Mouse (Mus musculus) embryonic facial prominence, embryonic 12.5 days (tissue): ENCODE measurements around the gene Cdh12. TPM values are rescaled to one million over a fixed set of nuclear protein-coding genes. Genes with fewer than 3 reads are reported as not detected.
"Not testable (repeated sequence)": the region's sequence is repeated elsewhere in the genome, so short reads cannot be mapped to it uniquely, and the experiment has no call there.

ENCODE experiments used
- ATAC-seq: fragments of 200-750 bp; cut with Nextera tagmentation; 2 replicates; pipeline ENCODE4 v1.8.0; 2017; ENCODE audit not compliant: insufficient number of reproducible peaks, insufficient read depth, low FRiP score, low TSS enrichment
- H3K27ac ChIP-seq: fragments of 300-500 bp; sonication (generic); 2 replicates; pipeline ENCODE4 v1.5.1; 2016; ENCODE audit warnings: mild to moderate bottlenecking
- H3K27me3 ChIP-seq: fragments of 300-500 bp; sonication (generic); 2 replicates; pipeline ENCODE4 v1.6.1; 2016; ENCODE audit warnings: mild to moderate bottlenecking, moderate library complexity
- H3K36me3 ChIP-seq: fragments of 300-500 bp; sonication (generic); 2 replicates; pipeline ENCODE4 v1.6.1; 2016; ENCODE audit warnings: mild to moderate bottlenecking
- H3K4me1 ChIP-seq: fragments of 300-500 bp; sonication (generic); 2 replicates; pipeline ENCODE4 v1.6.1; 2016
- H3K4me2 ChIP-seq: fragments of 300-500 bp; sonication (generic); replicated peaks from 2 replicates; pipeline ENCODE4 v1.6.1; 2016; ENCODE audit warnings: mild to moderate bottlenecking, moderate library complexity
- H3K4me3 ChIP-seq: fragments of 300-500 bp; sonication (generic); 2 replicates; pipeline ENCODE4 v1.5.1; 2016; ENCODE audit warnings: mild to moderate bottlenecking
- H3K9ac ChIP-seq: fragments of 300-500 bp; sonication (generic); 2 replicates; pipeline ENCODE4 v1.6.1; 2016; ENCODE audit warnings: mild to moderate bottlenecking, moderate library complexity
- H3K9me3 ChIP-seq: fragments of 300-500 bp; sonication (generic); 2 replicates; pipeline ENCODE4 v1.6.1; 2016; ENCODE audit warnings: mild to moderate bottlenecking, moderate library complexity
- WGBS: fragments of 180-500 bp; shearing (Covaris S2); methylation state at CpG from one replicate; pipeline ENCODE4 v1.1.7; 2016; 5-methylcytosine and 5-hydroxymethylcytosine counted together
- polyA plus RNA-seq: library from polyadenylated mRNA; unstranded; fragments of >200 nt; fragmentation: Nextera tagmentation; extraction: Ambion mirVana; gene quantifications from 2 replicates; pipeline ENCODE4 v1.2.1, GENCODE M21; 2016

Cdh12 gene
- polyA plus RNA-seq, 1 experiment from 2014 or later: 0.91 TPM

GRCm38 (mm10) chr15:20605751-20606150, 156.7 kb downstream of the Cdh12 start:
- WGBS: 77% methylated on average over 3 of the region's 3 CpGs
- not testable (repeated sequence) for H3K9me3 ChIP-seq, H3K9ac ChIP-seq, H3K4me2 ChIP-seq, H3K4me3 ChIP-seq, H3K4me1 ChIP-seq, ATAC-seq, H3K36me3 ChIP-seq, H3K27me3 ChIP-seq, H3K27ac ChIP-seq

DNA sequence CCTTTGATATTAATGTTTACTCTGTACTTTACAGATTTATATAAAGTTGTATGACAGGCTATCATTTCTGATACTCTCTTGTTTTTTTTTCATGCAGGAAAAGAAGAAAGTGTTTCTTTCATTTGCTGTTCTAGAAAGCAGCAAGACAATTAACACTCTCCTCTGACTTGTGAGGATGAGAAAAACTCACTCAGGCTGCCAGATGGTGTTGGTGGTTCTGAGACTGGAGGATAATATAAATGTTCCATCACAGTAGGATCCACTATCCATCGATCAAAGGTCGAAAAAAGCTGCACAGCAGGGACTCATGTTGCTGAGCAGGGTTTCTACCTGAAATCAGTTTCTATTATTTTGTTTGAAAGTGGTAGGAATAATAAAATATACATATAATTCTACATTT, 185.5 kb downstream of the Cdh12 start:
- 77% methylated on average over 2 of the region's 2 CpGs for WGBS
- no peak overlapping the region for H3K27ac ChIP-seq
- no peak for ATAC-seq
- no peaks in the 10 kb centered on the region for H3K36me3 ChIP-seq
- H3K4me2 ChIP-seq: no peak overlapping the region
- no peaks in the 10 kb centered on the region for H3K9me3 ChIP-seq
- H3K27me3 ChIP-seq: no peaks in the 10 kb centered on the region
- no peak overlapping the region for H3K4me3 ChIP-seq
- no peak overlapping the region for H3K9ac ChIP-seq
- no peaks in the 10 kb centered on the region for H3K4me1 ChIP-seq

DNA sequence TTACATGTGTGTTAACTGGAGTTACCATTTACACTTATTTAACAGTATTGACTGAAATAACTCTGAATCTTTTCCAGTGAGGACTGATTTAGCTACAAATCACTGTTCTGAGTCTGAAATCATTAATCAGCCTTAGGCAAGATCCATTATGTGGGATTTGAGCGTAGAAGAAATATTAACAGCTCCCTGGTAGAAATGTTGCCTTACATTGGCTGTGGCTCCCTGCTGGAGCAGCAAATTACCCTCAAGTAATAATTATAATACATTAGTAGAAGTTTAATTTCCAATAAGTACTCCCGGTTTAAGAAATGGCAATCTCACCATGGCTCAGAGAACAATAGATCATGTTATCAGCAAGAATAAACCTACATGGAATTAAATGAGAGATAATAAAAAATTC, 190.1 kb downstream of the Cdh12 start:
- no peak overlapping the region for H3K27ac ChIP-seq
- H3K4me3 ChIP-seq: no peak overlapping the region
- no peak for ATAC-seq
- H3K4me2 ChIP-seq: no peak overlapping the region
- H3K36me3 ChIP-seq: no peaks in the 10 kb centered on the region
- H3K27me3 ChIP-seq: no peaks in the 10 kb centered on the region
- WGBS: 78% methylated on average over 2 of the region's 2 CpGs
- no peak overlapping the region for H3K9ac ChIP-seq
- H3K4me1 ChIP-seq: no peaks in the 10 kb centered on the region
- no peaks in the 10 kb centered on the region for H3K9me3 ChIP-seq

DNA sequence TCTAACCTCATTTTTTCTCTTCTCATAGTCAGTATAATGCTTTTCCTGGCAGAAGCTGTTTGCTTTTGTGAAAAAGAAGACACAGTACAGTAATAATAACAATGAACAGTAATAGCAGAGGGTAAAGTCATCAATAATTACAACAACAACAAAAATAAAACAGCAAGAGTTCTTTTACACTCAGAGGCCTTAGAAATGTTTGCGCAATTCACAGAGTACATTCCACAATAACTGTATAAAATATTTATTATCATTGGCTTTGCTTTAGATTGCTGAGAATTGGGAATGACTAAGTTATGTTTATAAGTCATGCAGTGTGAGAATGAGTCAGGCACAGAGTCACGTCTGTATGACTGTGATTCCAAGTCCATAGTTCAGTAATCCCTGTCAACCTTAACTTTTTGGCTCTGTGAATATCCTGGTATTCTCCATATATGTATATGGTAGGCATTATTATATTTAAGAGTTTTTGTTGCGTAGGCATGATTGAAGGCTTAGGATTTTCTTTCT, 193.9 kb downstream of the Cdh12 start:
- H3K27ac ChIP-seq: no peak overlapping the region
- no peaks in the 10 kb centered on the region for H3K27me3 ChIP-seq
- no peaks in the 10 kb centered on the region for H3K36me3 ChIP-seq
- no peak for ATAC-seq
- no peaks in the 10 kb centered on the region for H3K4me1 ChIP-seq
- no peak overlapping the region for H3K4me2 ChIP-seq
- H3K4me3 ChIP-seq: no peak overlapping the region
- no peak overlapping the region for H3K9ac ChIP-seq
- 85% methylated on average over 3 of the region's 3 CpGs for WGBS
- no peaks in the 10 kb centered on the region for H3K9me3 ChIP-seq

GRCm38 (mm10) chr15:20660221-20660620, 211.2 kb downstream of the Cdh12 start:
- H3K9me3 ChIP-seq: no peaks in the 10 kb centered on the region
- 80% methylated on average over 2 of the region's 2 CpGs for WGBS
- no peaks in the 10 kb centered on the region for H3K36me3 ChIP-seq
- no peak overlapping the region for H3K9ac ChIP-seq
- no peak for ATAC-seq
- no peaks in the 10 kb centered on the region for H3K27me3 ChIP-seq
- H3K27ac ChIP-seq: no peak overlapping the region
- no peaks in the 10 kb centered on the region for H3K4me1 ChIP-seq
- no peak overlapping the region for H3K4me3 ChIP-seq
- H3K4me2 ChIP-seq: no peak overlapping the region

- Histone ChIP-seq H3K9me3 (no peaks in the 10 kb centered on the region), H3K4me2 (no peak within 1 kb of the TSS), H3K9ac (no peak within 1 kb of the TSS), H3K4me1 (no peaks in the 10 kb centered on the region), H3K36me3 (no peaks in the 10 kb centered on the region), H3K27me3 (no peaks in the 10 kb centered on the region), H3K27ac (no peak within 1 kb of the TSS), H3K4me3 (no peak within 1 kb of the TSS)
- ATAC-seq: no peak
- 91% methylated on average over 10 of the region's 10 CpGs for WGBS
Measured at GRCm38 (mm10) chr15:20666650-20667049, 217.6 kb downstream of the Cdh12 start, which contains the start of gene Acot10. Gene Acot10, minus strand, starts transcription at chr15:20666750.

- Histone ChIP-seq H3K27me3 (no peaks in the 10 kb centered on the region), H3K4me3 (no peak overlapping the region), H3K9ac (no peak overlapping the region), H3K4me1 (no peaks in the 10 kb centered on the region), H3K27ac (no peak overlapping the region), H3K4me2 (no peak overlapping the region), H3K36me3 (no peaks in the 10 kb centered on the region), H3K9me3 (no peaks in the 10 kb centered on the region)
- ATAC-seq: no peak
Measured at GRCm38 (mm10) chr15:20667350-20667749, 218.3 kb downstream of the Cdh12 start.

DNA sequence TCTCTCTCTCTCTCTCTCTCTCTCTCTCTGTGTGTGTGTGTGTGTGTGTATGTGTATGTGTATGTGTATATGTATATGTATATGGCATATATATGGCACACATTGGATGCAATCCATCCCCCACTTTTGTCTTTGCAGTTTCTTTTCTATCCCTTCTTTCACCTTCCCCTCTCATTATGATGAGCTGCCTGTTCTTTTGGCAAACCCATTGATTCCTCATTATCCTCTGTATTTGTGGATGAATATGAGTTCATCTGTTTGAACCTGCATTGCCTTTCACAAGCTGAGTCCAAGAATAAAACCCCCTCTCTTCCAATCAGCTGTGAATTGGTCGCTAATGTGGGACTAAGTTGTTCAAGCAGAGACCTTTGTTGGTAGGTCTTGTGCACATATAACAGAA, 218.9 kb downstream of the Cdh12 start:
- Histone ChIP-seq H3K36me3 (no peaks in the 10 kb centered on the region), H3K27me3 (no peaks in the 10 kb centered on the region), H3K9ac (no peak overlapping the region), H3K4me3 (no peak overlapping the region), H3K27ac (no peak overlapping the region), H3K4me2 (no peak overlapping the region), H3K9me3 (no peaks in the 10 kb centered on the region), H3K4me1 (no peaks in the 10 kb centered on the region)
- no peak for ATAC-seq
- WGBS: 63% methylated on average over 1 of the region's 1 CpGs

GRCm38 (mm10) chr15:20669507-20669906, 220.4 kb downstream of the Cdh12 start:
- not testable (repeated sequence) for ATAC-seq, H3K9ac ChIP-seq, H3K4me1 ChIP-seq, H3K36me3 ChIP-seq, H3K4me2 ChIP-seq, H3K27ac ChIP-seq, H3K4me3 ChIP-seq, H3K27me3 ChIP-seq, H3K9me3 ChIP-seq
- 62% methylated on average over 2 of the region's 2 CpGs for WGBS

DNA sequence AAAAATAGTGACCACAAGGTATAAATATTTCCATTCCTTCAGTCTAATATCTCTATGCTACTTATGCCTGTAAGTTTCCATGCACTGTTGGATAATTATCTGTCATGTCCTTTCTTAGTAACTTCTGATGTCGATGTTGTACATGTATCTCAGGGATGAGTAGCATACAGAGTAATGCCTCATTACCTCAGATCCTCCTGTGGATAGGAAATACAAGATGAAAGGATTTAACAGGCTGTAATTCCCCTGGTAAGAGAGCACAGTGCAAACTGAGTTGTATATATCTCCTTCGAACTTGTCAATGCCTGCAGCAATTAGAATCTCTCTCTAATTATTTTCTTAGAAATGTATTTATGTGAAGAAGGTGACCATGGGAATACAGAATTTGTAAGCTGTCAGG, 233.7 kb downstream of the Cdh12 start:
- Histone ChIP-seq H3K9ac (no peak overlapping the region), H3K9me3 (no peaks in the 10 kb centered on the region), H3K27ac (no peak overlapping the region), H3K4me1 (no peaks in the 10 kb centered on the region), H3K27me3 (no peaks in the 10 kb centered on the region), H3K4me3 (no peak overlapping the region), H3K36me3 (no peaks in the 10 kb centered on the region), H3K4me2 (no peak overlapping the region)
- 79% methylated on average over 2 of the region's 2 CpGs for WGBS
- no peak for ATAC-seq

DNA sequence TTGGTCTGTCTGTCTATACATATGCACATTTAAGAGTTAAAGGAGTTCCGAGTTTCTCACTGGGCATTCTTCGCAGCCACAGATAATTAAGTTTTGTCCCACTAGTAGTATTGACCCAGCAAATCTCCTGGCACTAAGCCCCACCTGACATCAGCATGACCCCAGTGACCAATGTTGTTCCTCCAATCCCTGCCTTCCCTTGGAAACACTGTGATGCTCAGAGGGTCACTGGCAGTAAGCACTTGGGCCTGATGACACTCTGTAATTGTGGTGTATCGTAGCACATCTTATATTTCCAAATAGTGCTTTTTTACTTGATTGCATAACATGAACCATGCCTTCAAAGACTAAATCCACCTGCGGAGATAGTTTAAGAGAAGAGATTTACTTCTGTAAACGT, 235.1 kb downstream of the Cdh12 start:
- H3K9me3 ChIP-seq: no peaks in the 10 kb centered on the region
- no peaks in the 10 kb centered on the region for H3K4me1 ChIP-seq
- no peak overlapping the region for H3K27ac ChIP-seq
- no peak for ATAC-seq
- no peak overlapping the region for H3K4me2 ChIP-seq
- H3K9ac ChIP-seq: no peak overlapping the region
- no peaks in the 10 kb centered on the region for H3K27me3 ChIP-seq
- H3K4me3 ChIP-seq: no peak overlapping the region
- no peaks in the 10 kb centered on the region for H3K36me3 ChIP-seq
- WGBS: 55% methylated on average over 5 of the region's 5 CpGs

DNA sequence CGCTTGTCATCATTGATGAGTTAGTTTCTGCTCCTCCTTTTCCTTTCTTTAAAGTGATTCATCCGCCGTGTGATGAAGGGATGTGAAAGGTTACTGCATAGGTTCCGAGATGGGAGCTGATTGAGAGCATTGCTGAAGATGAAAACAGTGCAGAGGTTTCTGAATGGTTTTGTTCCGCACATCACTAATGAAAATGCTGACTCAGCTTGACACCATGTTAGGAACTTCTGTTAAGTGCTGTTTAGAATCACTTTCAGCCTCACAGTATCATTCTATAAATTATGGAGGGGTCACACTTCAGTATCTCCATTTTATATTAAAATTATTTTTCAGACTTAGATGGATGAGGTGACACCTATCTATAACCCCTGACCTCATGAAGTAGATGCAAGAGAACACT, 247.2 kb downstream of the Cdh12 start:
- Histone ChIP-seq H3K27me3 (no peaks in the 10 kb centered on the region), H3K27ac (no peak overlapping the region), H3K9ac (no peak overlapping the region), H3K4me3 (no peak overlapping the region), H3K4me2 (no peak overlapping the region), H3K9me3 (no peaks in the 10 kb centered on the region), H3K4me1 (no peaks in the 10 kb centered on the region), H3K36me3 (no peaks in the 10 kb centered on the region)
- ATAC-seq: no peak
- 84% methylated on average over 5 of the region's 5 CpGs for WGBS

DNA sequence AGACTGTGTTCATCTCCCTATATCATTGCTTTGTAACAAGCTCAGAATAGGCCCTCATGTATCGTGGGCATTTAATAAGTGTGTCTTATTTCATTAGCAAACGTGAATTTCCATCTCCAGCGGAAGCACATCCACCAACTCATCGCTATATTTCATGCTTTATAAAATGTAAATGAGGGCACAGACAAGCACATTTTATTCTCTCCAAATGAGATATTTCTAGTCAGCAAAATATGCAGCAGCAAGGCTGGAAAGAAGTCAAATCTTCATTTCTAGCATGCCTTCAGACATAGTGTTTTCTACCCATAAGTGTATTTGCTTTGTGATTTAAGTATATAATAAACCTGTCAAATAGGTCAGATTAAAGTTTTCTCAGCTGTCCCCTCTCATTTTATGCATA, 262.8 kb downstream of the Cdh12 start:
- Histone ChIP-seq H3K4me1 (no peaks in the 10 kb centered on the region), H3K36me3 (no peaks in the 10 kb centered on the region), H3K27ac (no peak overlapping the region), H3K27me3 (no peaks in the 10 kb centered on the region), H3K4me3 (no peak overlapping the region), H3K9me3 (no peaks in the 10 kb centered on the region), H3K9ac (no peak overlapping the region), H3K4me2 (no peak overlapping the region)
- no peak for ATAC-seq
- 78% methylated on average over 4 of the region's 4 CpGs for WGBS
